Mouse (Mus musculus) cerebral cortex, adult 2 months (tissue): Measurements from ENCODE around the gene Ccser1.

ENCODE experiments used
- WGBS: fragments of 180-500 bp; shearing (Covaris S2); methylation state at CpG from one replicate; pipeline ENCODE4 v1.1.7; 2018; 5-methylcytosine and 5-hydroxymethylcytosine counted together

Ccser1 gene

GRCm38 (mm10) chr6:61301631-61302030 is 121.5 kb downstream of the Ccser1 start:
- WGBS, result 13% methylated on average over 2 of the region's 2 CpGs

- 88% methylated on average over 18 of the region's 18 CpGs for WGBS
Observed at GRCm38 (mm10) chr6:61311324-61312091, 131.4 kb downstream of the Ccser1 start.

GRCm38 (mm10) chr6:61315884-61316601 is 135.9 kb downstream of the Ccser1 start:
- WGBS, result 17% methylated on average over 6 of the region's 6 CpGs

- 81% methylated on average over 4 of the region's 4 CpGs for WGBS
Observed at GRCm38 (mm10) chr6:61320842-61321241, 140.7 kb downstream of the Ccser1 start.

GRCm38 (mm10) chr6:61322328-61322727 is 142.2 kb downstream of the Ccser1 start:
- 84% methylated on average over 6 of the region's 6 CpGs for WGBS

GRCm38 (mm10) chr6:61326131-61326530 is 146.0 kb downstream of the Ccser1 start:
- 88% methylated on average over 2 of the region's 2 CpGs for WGBS

GRCm38 (mm10) chr6:61329593-61330540 is 149.7 kb downstream of the Ccser1 start:
- WGBS, result 48% methylated on average over 15 of the region's 15 CpGs

- WGBS, result 98% methylated on average over 1 of the region's 1 CpGs
Observed at GRCm38 (mm10) chr6:61334466-61334865, 154.3 kb downstream of the Ccser1 start.

- WGBS, result 74% methylated on average over 5 of the region's 5 CpGs
Observed at GRCm38 (mm10) chr6:61347045-61347838, 167.1 kb downstream of the Ccser1 start.

- 73% methylated on average over 5 of the region's 5 CpGs for WGBS
Observed at GRCm38 (mm10) chr6:61363722-61364121, 183.6 kb downstream of the Ccser1 start.

- WGBS, result 16% methylated on average over 3 of the region's 3 CpGs
Observed at GRCm38 (mm10) chr6:61382526-61382925, 202.4 kb downstream of the Ccser1 start.

GRCm38 (mm10) chr6:61382991-61383390 is 202.9 kb downstream of the Ccser1 start:
- WGBS, result 44% methylated on average over 3 of the region's 3 CpGs

GRCm38 (mm10) chr6:61387046-61387445 is 206.9 kb downstream of the Ccser1 start:
- 76% methylated on average over 1 of the region's 1 CpGs for WGBS

GRCm38 (mm10) chr6:61427490-61427889 is 247.4 kb downstream of the Ccser1 start:
- WGBS, result 77% methylated on average over 2 of the region's 2 CpGs

GRCm38 (mm10) chr6:61430881-61431725 is 251.0 kb downstream of the Ccser1 start:
- WGBS, result 40% methylated on average over 5 of the region's 5 CpGs

GRCm38 (mm10) chr6:61431726-61431984 is 251.5 kb downstream of the Ccser1 start:
- 70% methylated on average over 2 of the region's 2 CpGs for WGBS

GRCm38 (mm10) chr6:61432167-61432566 is 252.0 kb downstream of the Ccser1 start:
- 73% methylated on average over 3 of the region's 3 CpGs for WGBS

- 82% methylated on average over 3 of the region's 3 CpGs for WGBS
Observed at GRCm38 (mm10) chr6:61432703-61433102, 252.6 kb downstream of the Ccser1 start.

- WGBS, result 76% methylated on average over 2 of the region's 2 CpGs
Observed at GRCm38 (mm10) chr6:61471371-61472152, 291.4 kb downstream of the Ccser1 start.

- WGBS, result 55% methylated on average over 3 of the region's 3 CpGs
Observed at GRCm38 (mm10) chr6:61485336-61485735, 305.2 kb downstream of the Ccser1 start.
